Mouse (Mus musculus): Measurements from ENCODE around the gene Zfp692.
A peak's percentile ranks its signal among the peaks of the same experiment; 100 is the strongest.
"Not testable (repeated sequence)": the region's sequence is repeated elsewhere in the genome, so short reads cannot be mapped to it uniquely, and the experiment has no call there.

Gene Zfp692

GRCm38 (mm10) chr11:58306860-58307308 lies at the start of gene Zfp692:
TSS of gene Zfp692 (plus strand) at chr11:58307069.
- DNase-seq = peak; percentile 98

GRCm38 (mm10) chr11:58257816-58258215 lies 49.1 kb upstream of the Zfp692 start:
- DNase-seq = no peak

DNA sequence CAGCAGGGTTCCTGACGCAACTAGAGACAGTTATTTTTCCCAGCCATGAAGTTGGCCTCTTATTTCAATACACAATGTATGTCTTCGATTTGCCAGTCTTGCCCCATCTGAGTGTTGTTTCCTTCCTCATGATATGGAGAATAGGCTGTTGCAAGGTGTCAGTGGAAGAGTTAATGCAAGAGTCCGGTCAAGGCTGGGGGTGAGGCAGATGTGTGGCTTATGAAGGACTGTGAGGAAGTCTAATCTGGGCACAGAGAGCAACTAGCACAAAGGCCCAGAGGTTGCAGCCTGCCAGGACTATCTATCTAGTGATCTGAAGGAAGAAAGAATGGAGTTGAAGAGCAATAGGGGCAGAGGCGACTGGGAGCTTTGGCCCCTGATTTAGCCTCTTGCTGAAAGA lies 46.7 kb upstream of the Zfp692 start:
- no peak for DNase-seq

GRCm38 (mm10) chr11:58261826-58262225 lies 45.0 kb upstream of the Zfp692 start:
- no peak for DNase-seq

- no peak for DNase-seq
These were observed 44.5 kb upstream of the Zfp692 start for GRCm38 (mm10) chr11:58262336-58262735.

DNA sequence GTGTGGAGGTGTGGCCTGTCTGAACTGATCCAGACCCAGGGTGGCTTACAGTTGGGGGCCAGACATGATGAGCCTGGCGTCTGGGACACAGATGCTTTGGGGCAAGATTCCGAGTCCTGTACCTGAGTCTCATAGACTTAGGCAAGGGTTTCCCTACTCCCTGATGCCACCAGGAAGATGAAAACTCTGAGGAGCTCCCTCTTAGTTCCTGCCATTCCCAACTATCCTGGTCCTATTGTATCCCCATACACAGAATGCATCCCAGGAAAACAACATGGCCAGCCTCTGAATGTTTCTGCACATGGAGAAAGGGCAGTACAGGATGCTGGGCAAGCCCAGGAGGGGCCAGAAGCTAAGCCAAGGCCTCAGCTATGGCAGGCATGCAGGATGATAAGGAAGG lies 43.4 kb upstream of the Zfp692 start:
- DNase-seq = no peak

DNA sequence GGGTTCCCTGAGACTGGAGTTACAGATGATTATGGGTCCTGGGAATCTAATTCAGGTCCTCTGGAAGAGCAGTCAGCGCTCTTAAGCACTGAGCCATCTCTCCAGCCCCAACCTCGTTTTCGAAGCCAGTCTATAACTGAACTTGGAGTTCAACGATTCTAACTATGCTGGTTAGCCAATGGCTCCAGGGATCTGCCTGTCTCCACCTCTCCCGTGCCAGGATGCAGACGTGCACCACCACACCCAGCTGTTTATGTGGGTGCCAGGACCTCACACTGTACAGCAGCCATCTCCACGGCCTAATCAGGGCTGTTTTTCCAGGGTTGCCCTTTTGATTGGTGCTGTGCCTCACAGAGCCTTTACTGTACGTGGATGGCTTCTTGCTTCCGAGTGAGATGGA lies 42.3 kb upstream of the Zfp692 start:
- no peak for DNase-seq

- DNase-seq = no peak
These were observed 38.6 kb upstream of the Zfp692 start for GRCm38 (mm10) chr11:58268285-58268684.

- DNase-seq = no peak
These were observed 32.3 kb upstream of the Zfp692 start, which contains the start of gene 4930438A08Rik for GRCm38 (mm10) chr11:58274572-58274971. TSS of gene 4930438A08Rik (plus strand) at chr11:58274799.

DNA sequence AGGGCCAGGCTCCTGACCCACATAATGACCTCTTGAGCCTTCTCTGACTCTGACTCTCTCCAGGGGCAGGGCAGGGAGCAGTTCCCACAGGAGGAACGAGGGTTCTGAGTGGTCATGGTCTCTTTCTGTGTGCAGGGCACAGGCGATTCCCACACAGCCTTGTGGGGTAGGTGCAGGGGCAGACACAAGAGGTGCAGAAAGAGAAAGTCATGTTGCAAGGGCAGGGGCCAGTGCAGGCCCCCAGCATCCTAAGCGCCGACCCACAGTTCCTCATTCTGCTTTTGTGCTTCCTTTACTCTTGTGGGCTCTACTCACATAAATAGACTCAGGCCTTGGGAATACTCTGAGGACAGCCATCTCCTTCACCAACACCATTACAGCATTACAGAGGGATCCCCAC lies 31.1 kb upstream of the Zfp692 start:
- no peak for DNase-seq

DNA sequence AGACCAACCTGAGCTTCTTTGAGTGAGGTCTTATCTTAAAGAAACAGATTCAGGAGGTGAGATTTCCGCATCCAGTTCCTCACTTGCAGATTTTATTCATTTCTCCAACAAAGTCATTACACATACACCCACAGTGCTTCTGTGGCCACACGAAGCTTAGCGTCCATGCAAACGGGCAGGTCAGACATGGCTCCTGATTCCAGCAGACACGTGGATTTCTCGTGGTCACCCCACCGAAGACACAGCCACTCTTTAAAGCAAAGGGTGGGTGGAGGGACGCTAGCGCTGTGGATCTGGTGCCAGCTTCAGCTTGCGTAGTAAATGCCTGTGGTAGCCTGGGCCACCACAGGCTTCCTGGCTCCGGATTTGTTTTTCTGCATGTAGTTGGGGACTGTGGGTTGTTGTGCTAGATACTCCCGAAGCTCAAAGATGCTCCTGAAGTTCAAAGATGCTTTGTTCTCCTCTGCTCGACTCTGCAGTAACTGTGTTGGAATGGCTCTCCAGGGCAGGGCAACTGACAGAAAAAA lies 24.8 kb upstream of the Zfp692 start:
- DNase-seq = no peak

DNA sequence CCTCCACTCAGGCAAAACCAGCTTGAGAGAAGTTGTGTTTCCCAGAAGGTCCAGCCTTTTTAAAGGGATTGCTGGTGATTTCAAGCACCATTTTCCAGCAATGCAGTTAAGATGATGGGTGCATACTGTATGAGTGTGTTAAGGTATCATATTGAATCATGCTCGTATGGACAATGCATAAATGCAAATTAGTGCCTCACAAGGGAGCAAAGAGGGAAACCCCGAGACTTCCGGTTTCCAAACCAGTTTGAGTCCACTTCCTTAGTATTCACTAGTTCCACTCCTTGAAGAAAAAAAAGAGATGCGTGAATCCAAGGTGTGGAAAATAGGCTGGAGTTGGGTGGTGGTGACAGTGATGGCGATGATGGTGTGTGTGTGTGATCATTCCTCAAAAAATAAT lies 24.4 kb upstream of the Zfp692 start:
- DNase-seq = no peak

DNA sequence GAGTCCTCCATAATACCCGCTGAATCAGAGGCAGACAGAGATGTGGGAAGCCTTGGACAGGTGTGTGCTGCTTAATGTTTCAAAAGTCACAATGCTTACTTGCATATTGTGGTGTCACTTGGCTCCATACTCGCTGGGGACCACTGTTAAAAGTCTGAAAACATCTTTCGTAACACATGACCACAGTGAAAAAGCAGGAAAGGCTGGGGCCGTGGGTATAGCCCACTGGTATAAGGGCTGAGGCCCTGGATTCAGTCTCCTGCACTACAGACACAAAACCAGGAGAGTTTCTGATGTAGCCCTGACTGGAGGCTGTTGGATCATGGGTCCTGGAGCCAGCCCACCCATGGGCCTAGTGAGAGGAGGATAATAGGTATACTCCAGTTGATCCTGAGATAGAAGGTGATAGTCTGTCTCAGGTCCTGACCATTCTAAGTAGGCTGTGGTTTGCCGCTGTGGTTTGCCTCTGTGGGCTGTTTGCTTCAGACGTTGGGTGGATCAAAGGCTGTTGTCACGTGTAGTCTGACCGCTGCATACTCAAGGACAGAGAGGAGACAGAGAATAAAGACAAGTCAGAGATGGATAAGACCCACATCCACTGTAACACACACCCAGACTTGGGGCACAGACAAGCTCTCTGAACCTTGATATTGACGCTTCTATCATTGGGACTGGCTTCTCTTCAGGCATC lies 16.7 kb upstream of the Zfp692 start:
- no peak for DNase-seq

DNA sequence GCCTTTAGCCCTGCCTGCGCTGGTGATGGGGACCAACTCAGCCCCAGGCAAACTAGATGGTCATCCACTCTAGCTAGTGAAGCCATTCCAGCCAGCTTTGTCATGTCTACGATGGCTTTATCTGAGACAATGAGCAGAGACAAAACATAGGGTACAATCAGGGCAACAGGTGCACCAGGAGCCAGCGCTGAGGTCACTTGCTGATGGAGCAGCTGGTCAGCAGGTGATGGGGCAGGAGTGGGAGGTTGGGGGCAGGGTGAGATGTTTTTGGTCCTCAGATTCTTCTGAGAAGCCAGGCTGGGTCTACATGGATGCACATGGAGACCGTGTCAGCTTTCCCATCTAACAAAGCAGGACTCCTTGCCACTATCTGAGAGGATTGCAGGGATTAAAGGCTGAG lies 16.1 kb upstream of the Zfp692 start:
- no peak for DNase-seq

DNA sequence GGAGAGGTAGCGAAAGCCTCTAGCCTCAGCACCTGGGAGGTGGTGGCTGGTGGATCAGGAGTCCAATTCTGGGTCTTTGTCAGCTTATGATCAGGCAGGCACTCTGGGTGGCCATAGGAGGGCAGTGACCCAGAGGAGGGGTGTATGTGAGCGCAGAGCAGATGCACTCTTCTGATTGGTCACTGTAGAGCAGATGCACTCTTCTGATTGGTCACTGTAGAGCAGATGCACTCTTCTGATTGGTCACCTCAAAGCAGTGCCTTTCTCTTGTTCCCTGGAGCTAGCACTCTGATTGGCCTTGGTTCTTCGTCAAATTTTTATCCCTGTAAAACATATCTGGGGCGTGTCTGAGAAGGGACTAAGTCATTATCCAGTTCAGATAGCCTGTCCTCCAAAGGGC lies 14.1 kb upstream of the Zfp692 start:
- DNase-seq = no peak

- DNase-seq = no peak
These were observed 9.5 kb upstream of the Zfp692 start for GRCm38 (mm10) chr11:58297396-58297795.

DNA sequence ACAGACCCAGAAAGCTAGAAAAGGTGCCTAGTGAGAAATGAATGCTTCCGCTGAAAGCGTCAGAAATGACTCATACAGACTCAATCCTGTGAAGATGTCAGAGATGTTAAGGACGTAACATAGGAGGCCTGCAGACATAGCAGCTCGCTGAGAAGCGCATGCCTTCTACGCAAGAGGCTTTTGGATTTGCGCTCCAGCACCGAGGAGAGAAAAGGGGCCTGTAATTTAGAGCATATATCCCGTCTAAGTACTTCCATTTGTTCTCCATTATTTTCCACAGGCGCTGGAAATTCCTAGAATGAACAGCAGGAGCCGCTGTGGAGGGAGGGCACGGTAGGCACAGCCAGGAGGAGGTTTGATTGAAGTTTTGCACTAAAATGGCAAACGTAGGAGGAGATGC lies 5.8 kb upstream of the Zfp692 start:
- DNase-seq = peak; percentile 78

DNA sequence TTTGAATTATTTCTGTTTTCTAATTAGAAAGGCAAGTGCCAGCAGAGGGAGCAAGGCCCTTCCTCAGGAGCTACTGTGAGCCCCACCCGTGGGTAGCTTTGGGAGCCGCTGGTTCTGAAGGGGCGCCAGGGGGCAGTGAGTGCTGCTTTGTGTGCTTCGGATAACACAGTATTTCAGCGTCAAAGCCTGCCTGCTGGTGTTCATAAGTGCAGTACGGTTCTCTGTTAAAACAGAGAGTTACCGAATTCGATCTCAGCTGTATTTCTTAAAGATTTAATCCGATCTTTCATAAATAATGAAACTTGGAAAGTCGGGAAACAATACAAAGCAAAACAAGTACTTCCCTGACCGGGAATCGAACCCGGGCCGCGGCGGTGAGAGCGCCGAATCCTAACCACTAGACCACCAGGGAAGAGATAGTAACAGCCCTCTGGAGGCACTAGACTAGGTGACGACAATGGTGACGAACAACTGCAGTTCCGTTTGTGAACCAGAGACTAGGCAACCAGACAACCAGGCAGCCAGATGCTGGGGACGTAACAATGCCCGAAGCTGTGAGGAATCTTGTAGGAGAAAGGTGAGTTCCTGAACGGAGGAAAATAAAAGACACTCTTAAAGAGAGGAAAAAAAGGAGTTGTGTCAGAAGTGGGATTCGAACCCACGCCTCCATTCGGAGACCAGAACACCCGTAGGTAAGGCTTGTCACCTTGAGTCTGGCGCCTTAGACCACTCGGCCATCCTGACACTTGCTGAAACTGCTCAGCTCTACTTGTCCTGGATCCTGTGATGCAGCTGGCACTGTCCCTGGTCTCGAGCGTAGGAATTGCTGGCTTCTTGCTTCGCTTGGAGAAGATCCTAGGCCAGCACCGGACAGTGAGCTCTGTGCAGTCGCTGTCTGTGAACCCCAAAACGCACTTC lies 4.8 kb upstream of the Zfp692 start:
- DNase-seq = peak; percentile 96

DNA sequence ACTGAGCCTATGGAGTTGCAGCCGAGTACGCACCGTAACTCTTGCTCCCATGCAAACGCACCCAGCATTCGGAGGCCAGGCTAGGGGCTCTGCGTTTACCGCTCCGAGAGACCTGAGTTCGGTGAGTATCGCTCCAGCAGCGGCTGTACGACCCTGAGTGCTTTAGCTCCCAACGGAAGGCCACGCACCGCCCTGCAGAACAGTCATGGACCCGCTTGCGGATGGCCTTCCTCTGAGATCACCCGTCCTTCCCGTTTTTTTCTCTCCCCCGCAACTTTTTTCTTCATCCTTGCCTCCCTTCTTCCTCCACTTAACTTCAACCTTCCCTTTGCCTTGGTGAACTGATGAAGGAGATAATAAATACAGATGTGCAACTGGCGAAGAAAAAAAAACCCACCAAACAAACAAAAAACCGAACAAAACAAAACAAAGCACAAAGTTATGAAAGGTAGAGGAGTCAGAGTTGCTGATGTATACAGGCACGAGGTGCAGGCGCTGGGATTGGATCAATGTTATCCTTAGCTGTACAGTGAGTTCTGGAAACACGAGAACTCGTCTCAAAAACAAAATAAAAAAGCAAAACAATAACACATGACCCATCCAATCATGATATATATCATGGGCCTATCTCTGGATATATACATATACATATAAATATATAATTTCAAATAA lies 4.0 kb upstream of the Zfp692 start:
- DNase-seq = peak; percentile 44

GRCm38 (mm10) chr11:58303594-58303993 lies 3.3 kb upstream of the Zfp692 start:
- peak; percentile 26 for DNase-seq

- DNase-seq = not testable (repeated sequence)
These were observed 1.6 kb upstream of the Zfp692 start for GRCm38 (mm10) chr11:58305299-58305698.

GRCm38 (mm10) chr11:58307411-58308080 lies 677 bp downstream of the Zfp692 start:
- peak; percentile 75 for DNase-seq

DNA sequence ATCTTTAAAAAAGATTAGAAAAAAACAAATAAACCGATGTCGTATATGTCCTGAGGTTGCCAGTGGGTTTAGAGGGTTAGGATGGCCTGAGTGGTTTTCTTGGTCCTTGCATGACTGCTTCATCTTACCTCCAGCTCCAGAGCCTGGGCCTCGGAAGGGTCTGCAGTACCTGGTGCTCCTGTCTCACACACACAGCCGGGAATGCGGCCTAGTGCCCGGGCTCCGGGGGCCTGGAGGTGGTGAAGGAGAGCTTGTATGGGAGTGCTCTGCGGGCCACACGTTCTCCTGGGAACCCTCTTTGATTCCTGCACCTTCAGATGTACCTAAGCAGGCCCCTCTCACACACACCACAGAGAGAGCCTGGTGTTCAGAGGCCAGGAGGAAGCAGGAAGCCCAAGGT lies 1.8 kb downstream of the Zfp692 start:
- no peak for DNase-seq

Data from embryo, embryonic 11 days (tissue).